Mouse (Mus musculus) MEL (cell line): ENCODE results near the gene Vamp2. TPM values are rescaled to one million over a fixed set of nuclear protein-coding genes. Genes with fewer than 3 reads are reported as not detected.

Experiments
- DNase-seq: peaks from one replicate; pipeline ENCODE4 v3.0.0; 2011; ENCODE audit warnings: low read depth, low spot score
- H3K27ac ChIP-seq: 2 replicates; pipeline ENCODE4 v1.5.1; 2012; ENCODE audit warnings: low read depth, mild to moderate bottlenecking, control low read depth, low read length, moderate library complexity; ENCODE audit not compliant: control insufficient read depth
- H3K27me3 ChIP-seq, 2 experiments: fragments of 150-350 bp in 1 of 2; sonication (generic) in 1 of 2; 2 replicates each; pipeline ENCODE4 v1.6.1; 2012; ENCODE audit warnings: low read length in 2 of 2, mild to moderate bottlenecking in 2 of 2, improper control_type of control experiment in 1 of 2, moderate library complexity in 1 of 2; ENCODE audit not compliant: insufficient read depth in 2 of 2, control insufficient read depth in 1 of 2
- H3K36me3 ChIP-seq, 2 experiments: 2 replicates each; pipeline ENCODE4 v1.6.1; 2012 to 2014; ENCODE audit warnings: low read length in 2 of 2, improper control_type of control experiment in 1 of 2, inconsistent platforms in 1 of 2, mild to moderate bottlenecking in 1 of 2; ENCODE audit not compliant: insufficient read depth in 2 of 2, control insufficient read depth in 1 of 2
- H3K4me1 ChIP-seq, 2 experiments: fragments of 150-350 bp in 1 of 2; sonication (generic) in 1 of 2; 2 replicates each; pipeline ENCODE4 v1.6.1; 2012; ENCODE audit warnings: low read length in 2 of 2, improper control_type of control experiment in 1 of 2, mild to moderate bottlenecking in 1 of 2; ENCODE audit not compliant: insufficient read depth in 2 of 2, control insufficient read depth in 1 of 2
- H3K4me3 ChIP-seq, 2 experiments: fragments of 150-350 bp in 1 of 2; sonication (generic) in 1 of 2; 2 replicates each; pipeline ENCODE4 v1.5.1; 2012; ENCODE audit warnings: low read depth in 2 of 2, low read length in 2 of 2, mild to moderate bottlenecking in 2 of 2, moderate library complexity in 2 of 2, control low read depth in 1 of 2, improper control_type of control experiment in 1 of 2; ENCODE audit not compliant: control insufficient read depth in 1 of 2, insufficient read depth in 1 of 2
- H3K79me2 ChIP-seq: 2 replicates; pipeline ENCODE4 v1.6.1; 2012; ENCODE audit warnings: mild to moderate bottlenecking, low read length, moderate library complexity; ENCODE audit not compliant: control insufficient read depth, poor library complexity, insufficient read depth
- H3K9ac ChIP-seq: 2 replicates; pipeline ENCODE4 v1.6.1; 2012; ENCODE audit warnings: low read depth, mild to moderate bottlenecking, control low read depth, low read length, moderate library complexity; ENCODE audit not compliant: control insufficient read depth, poor library complexity, severe bottlenecking
- H3K9me3 ChIP-seq: fragments of 150-350 bp; sonication (generic); replicated peaks from 2 replicates; pipeline ENCODE4 v1.6.1; 2012; ENCODE audit warnings: mild to moderate bottlenecking, low read length, improper control_type of control experiment, moderate library complexity; ENCODE audit not compliant: insufficient read depth
- BHLHE40 ChIP-seq: IDR thresholded peaks from 2 replicates; pipeline ENCODE4 v1.6.1; 2012; ENCODE audit warnings: low read depth, mild to moderate bottlenecking, inconsistent platforms, low read length, improper control_type of control experiment, borderline replicate concordance
- CTCF ChIP-seq, 3 experiments: IDR thresholded peaks in 2 of 3; conservative IDR thresholded peaks in 1 of 3; 2 replicates each; pipeline ENCODE4 v1.5.1; 2011 to 2012; ENCODE audit warnings: low read length in 3 of 3, low read depth in 2 of 3, mild to moderate bottlenecking in 2 of 3, improper control_type of control experiment in 1 of 3, inconsistent platforms in 1 of 3, mixed read lengths in 1 of 3, moderate library complexity in 1 of 3; ENCODE audit not compliant: control insufficient read depth in 1 of 3, insufficient read depth in 1 of 3, poor library complexity in 1 of 3, severe bottlenecking in 1 of 3
- ELF1 ChIP-seq: IDR thresholded peaks from 2 replicates; pipeline ENCODE4 v1.6.1; 2014; ENCODE audit warnings: low read depth, mild to moderate bottlenecking, inconsistent platforms, low read length, improper control_type of control experiment, moderate library complexity
- ETS1 ChIP-seq: IDR thresholded peaks from 2 replicates; pipeline ENCODE4 v1.6.1; 2012; ENCODE audit warnings: low read depth, mild to moderate bottlenecking, inconsistent platforms, low read length, improper control_type of control experiment, moderate library complexity
- GATA1 ChIP-seq: IDR thresholded peaks from 2 replicates; pipeline ENCODE4 v1.6.1; 2011; ENCODE audit warnings: low read depth, low read length, improper control_type of control experiment
- KAT2A ChIP-seq: conservative IDR thresholded peaks from 2 replicates; pipeline ENCODE4 v1.6.1; 2012; ENCODE audit warnings: low read depth, low read length, improper control_type of control experiment, inconsistent platforms
- MAFK ChIP-seq: IDR thresholded peaks from 2 replicates; pipeline ENCODE4 v1.6.1; 2011; ENCODE audit warnings: low read depth, mild to moderate bottlenecking, low read length, improper control_type of control experiment, borderline replicate concordance
- MAZ ChIP-seq: IDR thresholded peaks from 2 replicates; pipeline ENCODE4 v1.6.1; 2012; ENCODE audit warnings: low read depth, mild to moderate bottlenecking, inconsistent platforms, low read length, improper control_type of control experiment
- MXI1 ChIP-seq: IDR thresholded peaks from 2 replicates; pipeline ENCODE4 v1.6.1; 2011; ENCODE audit warnings: mild to moderate bottlenecking, low read depth, low read length, improper control_type of control experiment
- MYC ChIP-seq: IDR thresholded peaks from 2 replicates; pipeline ENCODE4 v1.6.1; 2011; ENCODE audit warnings: low read depth, mild to moderate bottlenecking, low read length, improper control_type of control experiment, moderate library complexity
- NRF1 ChIP-seq: IDR thresholded peaks from 2 replicates; pipeline ENCODE4 v1.6.1; 2014; ENCODE audit warnings: low read depth, mild to moderate bottlenecking, inconsistent platforms, low read length, improper control_type of control experiment, moderate library complexity; ENCODE audit not compliant: poor library complexity, insufficient read depth, severe bottlenecking
- POLR2AphosphoS2 ChIP-seq: IDR thresholded peaks from 2 replicates; pipeline ENCODE4 v1.6.1; 2011; ENCODE audit warnings: low read length, improper control_type of control experiment
- RCOR1 ChIP-seq: IDR thresholded peaks from 2 replicates; pipeline ENCODE4 v1.6.1; 2012; ENCODE audit warnings: low read depth, mild to moderate bottlenecking, inconsistent platforms, low read length, improper control_type of control experiment
- TAL1 ChIP-seq: IDR thresholded peaks from 2 replicates; pipeline ENCODE4 v1.6.1; 2012; ENCODE audit warnings: mild to moderate bottlenecking, inconsistent platforms, low read length, moderate library complexity, mixed read lengths
- TBP ChIP-seq: IDR thresholded peaks from 2 replicates; pipeline ENCODE4 v1.8.0; 2011; ENCODE audit warnings: low read depth, low read length, improper control_type of control experiment
- UBTF ChIP-seq: IDR thresholded peaks from 2 replicates; pipeline ENCODE4 v1.6.1; 2012; ENCODE audit warnings: low read depth, mild to moderate bottlenecking, inconsistent platforms, low read length, improper control_type of control experiment, moderate library complexity, borderline replicate concordance; ENCODE audit not compliant: insufficient read depth
- USF2 ChIP-seq, 2 experiments: IDR thresholded peaks; 2 replicates each; pipeline ENCODE4 v1.6.1; 2011 to 2012; ENCODE audit warnings: improper control_type of control experiment in 2 of 2, low read length in 2 of 2, borderline replicate concordance in 1 of 2, inconsistent platforms in 1 of 2, low read depth in 1 of 2, mild to moderate bottlenecking in 1 of 2; ENCODE audit not compliant: insufficient read depth in 1 of 2
- ZC3H11A ChIP-seq: IDR thresholded peaks from 2 replicates; pipeline ENCODE4 v1.6.1; 2012; ENCODE audit warnings: low read depth, mild to moderate bottlenecking, inconsistent platforms, low read length, improper control_type of control experiment
- ZKSCAN1 ChIP-seq: IDR thresholded peaks from 2 replicates; pipeline ENCODE4 v1.6.1; 2012; ENCODE audit warnings: low read depth, mild to moderate bottlenecking, inconsistent platforms, low read length, improper control_type of control experiment, moderate library complexity
- polyA plus RNA-seq, 2 experiments: library from polyadenylated mRNA; stranded (reverse) in 1 of 2; unstranded in 1 of 2; fragments of >175 nt in 1 of 2; fragments of >200 nt in 1 of 2; gene quantifications; 2 replicates each; pipeline versions ENCODE4 v1.2.1 to v1.2.4; 2012; ENCODE audit warnings: low replicate concordance in 2 of 2, low read depth in 1 of 2; ENCODE audit not compliant: insufficient read length in 2 of 2, insufficient read depth in 1 of 2, missing spikeins in 1 of 2
- total RNA-seq: library from RNA; depleted of rRNA; stranded (reverse); fragments of 300-350 nt; gene quantifications from 2 replicates; pipeline ENCODE4 v1.2.3, GENCODE M21; 2012

Vamp2 gene
- total and polyA plus RNA-seq, 3 experiments, result 3.3 to 28.9 TPM; not detected in 1

DNA sequence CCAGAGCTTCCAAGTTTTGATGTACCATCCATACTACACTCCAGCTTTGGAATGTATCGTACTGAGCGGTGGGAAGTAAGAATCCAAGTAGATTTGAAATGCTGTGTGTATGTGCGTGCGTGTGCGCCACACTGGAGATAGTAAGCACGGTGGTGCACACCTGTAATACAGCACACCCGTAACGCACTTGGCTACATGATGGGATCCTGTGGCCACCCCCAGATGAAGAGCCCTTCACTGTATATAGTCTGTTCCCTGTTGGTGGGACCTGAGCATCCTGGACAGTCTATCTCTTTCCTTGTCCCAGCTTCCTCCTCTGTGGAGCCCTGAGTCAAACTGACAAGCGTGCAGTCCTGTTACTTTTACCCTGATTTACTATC, 41.9 kb upstream of the Vamp2 start:
- DNase-seq, result peak; percentile 58
- TF ChIP-seq ELF1, result no peak
- no peak for TF ChIP-seq TBP
- TF ChIP-seq MXI1, result no peak
- TF ChIP-seq ETS1, result no peak
- TF ChIP-seq ZC3H11A, result no peak
- no peak for TF ChIP-seq CTCF (IDR thresholded peaks at IDR 0.05 in 2 of 3, conservative IDR thresholded peaks at IDR 0.05 in 1 of 3; ENCODE audit: control insufficient read depth in 1 of 3, insufficient read depth in 1 of 3, low read depth in 2 of 3, low read length in 3 of 3, poor library complexity in 1 of 3, severe bottlenecking in 1 of 3)
- no peak for TF ChIP-seq ZKSCAN1
- TF ChIP-seq MAFK, result no peak
- TF ChIP-seq POLR2AphosphoS2, result no peak
- TF ChIP-seq NRF1, result no peak
- TF ChIP-seq KAT2A, result no peak
- TF ChIP-seq GATA1, result no peak
- TF ChIP-seq, all 39 proteins: peak for 0
- Histone ChIP-seq H3K27ac (peak overlapping the region; percentile 76; the same call in 1 of the 2 replicates), H3K4me3 (peak overlapping the region; percentile 67 to 83), H3K79me2 (peaks cover 35% of the 10 kb centered on the region), H3K9me3 (no peaks in the 10 kb centered on the region), H3K9ac (peak overlapping the region; percentile 72), H3K27me3 (no peaks in the 10 kb centered on the region), H3K4me1 (peaks cover 3 to 11% of the 10 kb centered on the region in 2 experiments; a peak in 3 of 4 replicates), H3K36me3 (peaks cover 15 to 17% of the 10 kb centered on the region in 2 experiments)

DNA sequence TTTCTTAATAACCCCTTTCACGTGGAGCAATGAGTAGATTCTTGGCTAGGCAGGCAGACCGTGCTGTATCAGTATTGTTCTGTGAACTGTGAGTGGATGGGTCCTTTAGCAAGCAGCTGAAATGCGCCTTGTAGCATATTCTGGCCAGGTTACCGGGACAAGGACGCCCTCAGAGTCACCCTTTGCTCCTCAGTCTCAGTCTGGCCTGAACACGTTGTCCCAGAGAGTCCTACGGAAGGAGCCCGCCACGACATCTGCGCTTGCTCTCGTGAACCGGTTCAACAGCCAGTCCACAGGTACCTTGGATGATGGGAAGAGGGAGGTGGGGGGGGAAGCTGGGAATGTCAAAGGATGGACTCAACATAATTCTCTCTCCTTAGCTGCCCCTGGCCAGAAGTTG, 40.7 kb upstream of the Vamp2 start:
- Histone ChIP-seq H3K27me3 (no peaks in the 10 kb centered on the region), H3K9ac (peak overlapping the region; percentile 23; the same call in 1 of the 2 replicates), H3K79me2 (peaks cover 35% of the 10 kb centered on the region), H3K36me3 (peaks cover 17 to 19% of the 10 kb centered on the region in 2 experiments), H3K4me3 (no peak overlapping the region), H3K4me1 (peaks cover 3 to 11% of the 10 kb centered on the region in 2 experiments; a peak in 3 of 4 replicates), H3K27ac (no peak overlapping the region), H3K9me3 (no peaks in the 10 kb centered on the region)
- TF ChIP-seq ZC3H11A (no peak), USF2 (IDR thresholded peaks at IDR 0.05; ENCODE audit: borderline replicate concordance in 1 of 2, insufficient read depth in 1 of 2, low read depth in 1 of 2, low read length in 2 of 2) (no peak), KAT2A (no peak), ETS1 (no peak), TAL1 (no peak), MYC (no peak), NRF1 (no peak), MXI1 (no peak), TBP (no peak), BHLHE40 (no peak), MAZ (no peak), RCOR1 (no peak), UBTF (no peak)
- DNase-seq, result no peak
